Mouse (Mus musculus) adrenal gland, adult 2 months (tissue): ENCODE measurements around the gene D230025D16Rik. TPM values are rescaled to one million over a fixed set of nuclear protein-coding genes. Genes with fewer than 3 reads are reported as not detected.
A peak's percentile ranks its signal among the peaks of the same experiment; 100 is the strongest.
"Not testable (repeated sequence)": the region's sequence is repeated elsewhere in the genome, so short reads cannot be mapped to it uniquely, and the experiment has no call there.

ENCODE experiments used
- DNase-seq: peaks from one replicate; pipeline ENCODE4 v3.0.0; 2021
- polyA plus RNA-seq: library from polyadenylated mRNA; depleted of rRNA; stranded (reverse); fragments of >200 nt; gene quantifications from 2 replicates; pipeline ENCODE4 v1.2.3, GENCODE M21; 2012; rRNA removed
- total RNA-seq, 2 experiments: library from RNA; stranded (reverse); gene quantifications; 2 replicates each; pipeline ENCODE4 v1.2.3; 2021

The D230025D16Rik gene
- total and polyA plus RNA-seq, 3 experiments: 20.9 to 30.6 (median 21.5) TPM

GRCm38 (mm10) chr8:105291802-105292201 lies 66.9 kb downstream of the D230025D16Rik start:
- not testable (repeated sequence) for DNase-seq

- peak; percentile 35 for DNase-seq
Measured at GRCm38 (mm10) chr8:105292471-105292870, 67.5 kb downstream of the D230025D16Rik start.

- no peak for DNase-seq
Measured at GRCm38 (mm10) chr8:105293405-105293804, 68.5 kb downstream of the D230025D16Rik start.

GRCm38 (mm10) chr8:105294776-105295175 lies 69.8 kb downstream of the D230025D16Rik start:
- DNase-seq: no peak

GRCm38 (mm10) chr8:105295256-105295655 lies 70.3 kb downstream of the D230025D16Rik start:
- peak; percentile 30 for DNase-seq

GRCm38 (mm10) chr8:105295895-105296573 lies 71.1 kb downstream of the D230025D16Rik start, which contains the start of gene Exoc3l:
TSS of gene Exoc3l (minus strand) at chr8:105296101.
- DNase-seq: peak; percentile 85

GRCm38 (mm10) chr8:105297511-105298192 lies 72.7 kb downstream of the D230025D16Rik start, which contains the start of gene E2f4:
TSS of gene E2f4 (plus strand) at chr8:105297663.
- peak; percentile 96 for DNase-seq

- no peak for DNase-seq
Measured at GRCm38 (mm10) chr8:105298351-105299252, 73.7 kb downstream of the D230025D16Rik start.

GRCm38 (mm10) chr8:105299962-105300361 lies 75.0 kb downstream of the D230025D16Rik start:
- DNase-seq: no peak

Other genes starting within 250 kb of the D230025D16Rik start
- gene Ces2h, start 224.3 kb upstream of the D230025D16Rik start, total RNA-seq: under 1 TPM in 1 of 2 experiments, not detected in 1; 0.12 TPM
- gene Ces2h, start 224.3 kb upstream of the D230025D16Rik start, polyA plus RNA-seq: not detected in 2 replicates
- gene Ces3a, start 176.5 kb upstream of the D230025D16Rik start, total RNA-seq: 1 to 10 TPM in 1 of 2 experiments, under 1 TPM in 1; 0.59 to 3.4 TPM
- 0.63 TPM in 1 of 2 replicates, not detected in the other for gene Ces3a, start 176.5 kb upstream of the D230025D16Rik start, polyA plus RNA-seq
- 1 to 10 TPM in 1 of 2 experiments, not detected in 1; 2.0 TPM for gene Ces3b, start 141.4 kb upstream of the D230025D16Rik start, total RNA-seq
- gene Ces3b, start 141.4 kb upstream of the D230025D16Rik start, polyA plus RNA-seq: not detected in 2 replicates
- under 1 TPM in 1 of 2 experiments, not detected in 1; 0.12 TPM for gene Ces4a, start 93.3 kb upstream of the D230025D16Rik start, total RNA-seq
- 0.11 and 0.18 TPM in 2 replicates for gene Ces4a, start 93.3 kb upstream of the D230025D16Rik start, polyA plus RNA-seq
- 10 to 100 TPM; 68.2 to 80.0 TPM for gene Cbfb, start 54.5 kb upstream of the D230025D16Rik start, total RNA-seq
- 9.3 and 14.3 TPM in 2 replicates for gene Cbfb, start 54.5 kb upstream of the D230025D16Rik start, polyA plus RNA-seq
- gene B3gnt9, start 30.0 kb downstream of the D230025D16Rik start, total RNA-seq: 1 to 10 TPM; 3.1 to 5.0 TPM
- gene B3gnt9, start 30.0 kb downstream of the D230025D16Rik start, polyA plus RNA-seq: 15.2 and 28.9 TPM in 2 replicates
- 10 to 100 TPM; 11.7 to 12.4 TPM for gene Tradd, start 39.5 kb downstream of the D230025D16Rik start, total RNA-seq
- gene Tradd, start 39.5 kb downstream of the D230025D16Rik start, polyA plus RNA-seq: 26.3 and 26.5 TPM in 2 replicates
- 1 to 10 TPM; 3.3 to 4.0 TPM for gene Fbxl8, start 39.5 kb downstream of the D230025D16Rik start, total RNA-seq
- gene Fbxl8, start 39.5 kb downstream of the D230025D16Rik start, polyA plus RNA-seq: 10.4 and 11.5 TPM in 2 replicates
- 1 to 10 TPM; 2.3 TPM for gene Hsf4, start 44.7 kb downstream of the D230025D16Rik start, total RNA-seq
- gene Hsf4, start 44.7 kb downstream of the D230025D16Rik start, polyA plus RNA-seq: 1.8 and 2.3 TPM in 2 replicates
- 10 to 100 TPM in 1 of 2 experiments, 1 to 10 TPM in 1; 6.2 to 10.3 TPM for gene Nol3, start 51.0 kb downstream of the D230025D16Rik start, total RNA-seq
- gene Nol3, start 51.0 kb downstream of the D230025D16Rik start, polyA plus RNA-seq: 4.4 and 5.3 TPM in 2 replicates
- 1 to 10 TPM; 1.8 to 3.4 TPM for gene 4931428F04Rik, start 64.7 kb downstream of the D230025D16Rik start, total RNA-seq
- gene 4931428F04Rik, start 64.7 kb downstream of the D230025D16Rik start, polyA plus RNA-seq: 3.4 and 4.1 TPM in 2 replicates
- gene Exoc3l, start 71.0 kb downstream of the D230025D16Rik start, total RNA-seq: 10 to 100 TPM; 13.3 to 28.4 TPM
- 34.8 and 55.8 TPM in 2 replicates for gene Exoc3l, start 71.0 kb downstream of the D230025D16Rik start, polyA plus RNA-seq
- 10 to 100 TPM; 35.9 to 47.0 TPM for gene E2f4, start 72.5 kb downstream of the D230025D16Rik start, total RNA-seq
- 94.8 and 108 TPM in 2 replicates for gene E2f4, start 72.5 kb downstream of the D230025D16Rik start, polyA plus RNA-seq
- gene Elmo3, start 80.5 kb downstream of the D230025D16Rik start, total RNA-seq: 1 to 10 TPM; 5.3 to 6.5 TPM
- gene Elmo3, start 80.5 kb downstream of the D230025D16Rik start, polyA plus RNA-seq: 14.2 and 15.4 TPM in 2 replicates
- gene Lrrc29, start 101.1 kb downstream of the D230025D16Rik start, total RNA-seq: 1 to 10 TPM; 4.3 to 4.4 TPM
- 8.8 and 11.1 TPM in 2 replicates for gene Lrrc29, start 101.1 kb downstream of the D230025D16Rik start, polyA plus RNA-seq
- gene Tmem208, start 101.2 kb downstream of the D230025D16Rik start, total RNA-seq: 10 to 100 TPM; 53.7 to 71.4 TPM
- 82.8 and 84.1 TPM in 2 replicates for gene Tmem208, start 101.2 kb downstream of the D230025D16Rik start, polyA plus RNA-seq
- gene Fhod1, start 122.8 kb downstream of the D230025D16Rik start, total RNA-seq: 10 to 100 TPM in 1 of 2 experiments, 1 to 10 TPM in 1; 7.6 to 16.5 TPM
- 16.3 and 21.1 TPM in 2 replicates for gene Fhod1, start 122.8 kb downstream of the D230025D16Rik start, polyA plus RNA-seq
- under 1 TPM; 0.55 to 0.86 TPM for gene Slc9a5, start 123.7 kb downstream of the D230025D16Rik start, total RNA-seq
- gene Slc9a5, start 123.7 kb downstream of the D230025D16Rik start, polyA plus RNA-seq: 3.3 and 4.1 TPM in 2 replicates
- under 1 TPM; 0.35 to 0.52 TPM for gene Plekhg4, start 148.1 kb downstream of the D230025D16Rik start, total RNA-seq
- 0.20 and 0.58 TPM in 2 replicates for gene Plekhg4, start 148.1 kb downstream of the D230025D16Rik start, polyA plus RNA-seq
- not detected for gene Kctd19, start 188.4 kb downstream of the D230025D16Rik start, total RNA-seq
- 0.03 and 0.11 TPM in 2 replicates for gene Kctd19, start 188.4 kb downstream of the D230025D16Rik start, polyA plus RNA-seq
- 1 to 10 TPM; 2.7 to 3.0 TPM for gene Lrrc36, start 188.4 kb downstream of the D230025D16Rik start, total RNA-seq
- gene Lrrc36, start 188.4 kb downstream of the D230025D16Rik start, polyA plus RNA-seq: 1.3 and 1.5 TPM in 2 replicates
- gene Tppp3, start 246.4 kb downstream of the D230025D16Rik start, total RNA-seq: 10 to 100 TPM; 26.2 to 37.5 TPM
- 50.8 and 65.2 TPM in 2 replicates for gene Tppp3, start 246.4 kb downstream of the D230025D16Rik start, polyA plus RNA-seq